Mouse (Mus musculus) layer of hippocampus, adult 2 months (tissue): ENCODE measurements around the gene Unc79. TPM values are rescaled to one million over a fixed set of nuclear protein-coding genes. Genes with fewer than 3 reads are reported as not detected.

Experiments
- DNase-seq, 2 experiments: peaks; one replicate each; pipeline ENCODE4 v3.0.0; 2022; ENCODE audit warnings: low spot score in 2 of 2
- H3K27ac ChIP-seq: fragments of 200-600 bp; 2 replicates; pipeline ENCODE4 v1.8.1; 2022
- H3K4me3 ChIP-seq: fragments of 200-600 bp; 2 replicates; pipeline ENCODE4 v1.8.1; 2022; ENCODE audit warnings: mild to moderate bottlenecking
- CTCF ChIP-seq: fragments of 200-600 bp; conservative IDR thresholded peaks from 2 replicates; pipeline ENCODE4 v1.8.1; 2022; ENCODE audit warnings: antibody characterized with exemption, mild to moderate bottlenecking, moderate library complexity
- total RNA-seq, 2 experiments: library from RNA; stranded (reverse); gene quantifications; 2 replicates each; pipeline ENCODE4 v1.2.3; 2021

Gene Unc79
- total RNA-seq, 2 experiments from 2014 or later = 53.2 to 56.6 TPM

- DNase-seq = no peak
- TF ChIP-seq CTCF = no peak
- Histone ChIP-seq H3K4me3 (no peak overlapping the region), H3K27ac (no peak overlapping the region)
These were observed 154.9 kb downstream of the Unc79 start for GRCm38 (mm10) chr12:103103601-103104000.

GRCm38 (mm10) chr12:103109301-103109700 lies 160.6 kb downstream of the Unc79 start:
- Histone ChIP-seq H3K4me3 (no peak overlapping the region), H3K27ac (peak overlapping the region; percentile 14; the same call in 1 of the 2 replicates)
- DNase-seq = no peak
- TF ChIP-seq CTCF = no peak

DNA sequence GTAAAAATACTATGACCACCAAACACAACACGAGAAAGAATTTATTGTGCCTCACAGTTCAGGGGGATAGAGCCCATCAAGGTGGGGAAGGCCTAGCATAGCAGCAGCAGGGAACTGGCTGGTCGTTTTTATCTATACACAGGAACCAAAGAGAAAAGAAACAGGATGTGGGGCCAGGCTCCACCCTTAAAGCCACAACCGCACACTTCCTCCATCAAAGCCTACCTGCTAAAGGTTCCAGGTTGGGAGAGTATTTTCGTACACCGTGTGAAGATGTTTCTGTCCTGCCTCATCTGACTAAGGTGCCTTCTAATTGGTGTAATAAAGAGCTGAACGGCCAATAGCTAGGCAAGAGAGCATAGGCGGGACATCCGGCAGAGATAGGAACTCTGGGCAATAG lies 168.0 kb downstream of the Unc79 start:
- TF ChIP-seq CTCF = no peak
- DNase-seq = no peak
- no peak overlapping the region for H3K4me3 ChIP-seq
- no peak overlapping the region for H3K27ac ChIP-seq

- DNase-seq = no peak
- peak overlapping the region; percentile 43 for H3K27ac ChIP-seq
- TF ChIP-seq CTCF = no peak
- H3K4me3 ChIP-seq = no peak overlapping the region
These were observed 169.0 kb downstream of the Unc79 start for GRCm38 (mm10) chr12:103117517-103118193.

DNA sequence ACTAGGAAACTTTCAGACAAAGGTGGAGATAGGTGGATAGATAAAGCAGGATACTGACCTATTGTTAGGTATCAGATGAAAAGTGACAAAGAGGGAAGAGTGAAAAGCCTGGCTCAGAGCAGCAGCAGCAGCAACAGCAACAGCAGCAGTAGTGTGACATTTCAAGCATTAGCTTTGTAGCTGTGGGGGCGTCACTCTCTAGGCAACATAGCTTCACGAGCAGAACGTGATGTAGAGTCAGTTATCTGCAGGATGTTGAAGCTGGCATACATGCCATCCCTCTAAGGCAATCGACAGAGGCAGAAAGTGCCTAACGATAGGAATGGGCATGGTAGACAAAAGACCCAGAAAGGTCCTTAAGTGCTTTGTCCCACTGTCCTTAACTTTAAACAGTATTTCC lies 173.3 kb downstream of the Unc79 start:
- no peak overlapping the region for H3K4me3 ChIP-seq
- H3K27ac ChIP-seq = peak overlapping the region; percentile 67
- peak; percentile 24 to 26 for DNase-seq
- no peak for TF ChIP-seq CTCF

- H3K4me3 ChIP-seq = no peak overlapping the region
- TF ChIP-seq CTCF = no peak
- no peak for DNase-seq
- H3K27ac ChIP-seq = no peak overlapping the region
These were observed 175.2 kb downstream of the Unc79 start for GRCm38 (mm10) chr12:103123861-103124260.

- TF ChIP-seq CTCF = no peak
- Histone ChIP-seq H3K4me3 (no peak overlapping the region), H3K27ac (no peak overlapping the region)
- DNase-seq = peak in 1 of 2 experiments; percentile 16
These were observed 180.3 kb downstream of the Unc79 start for GRCm38 (mm10) chr12:103128914-103129313.

GRCm38 (mm10) chr12:103129395-103130248 lies 181.0 kb downstream of the Unc79 start:
- no peak overlapping the region for H3K4me3 ChIP-seq
- no peak for TF ChIP-seq CTCF
- H3K27ac ChIP-seq = no peak overlapping the region
- DNase-seq = no peak

- no peak overlapping the region for H3K27ac ChIP-seq
- no peak for TF ChIP-seq CTCF
- no peak for DNase-seq
- H3K4me3 ChIP-seq = no peak overlapping the region
These were observed 182.8 kb downstream of the Unc79 start for GRCm38 (mm10) chr12:103131419-103131818.

GRCm38 (mm10) chr12:103142550-103143010 lies 193.9 kb downstream of the Unc79 start:
- DNase-seq = peak; percentile 49 to 67
- Histone ChIP-seq H3K4me3 (no peak overlapping the region), H3K27ac (no peak overlapping the region)
- TF ChIP-seq CTCF = peak; percentile 83

DNA sequence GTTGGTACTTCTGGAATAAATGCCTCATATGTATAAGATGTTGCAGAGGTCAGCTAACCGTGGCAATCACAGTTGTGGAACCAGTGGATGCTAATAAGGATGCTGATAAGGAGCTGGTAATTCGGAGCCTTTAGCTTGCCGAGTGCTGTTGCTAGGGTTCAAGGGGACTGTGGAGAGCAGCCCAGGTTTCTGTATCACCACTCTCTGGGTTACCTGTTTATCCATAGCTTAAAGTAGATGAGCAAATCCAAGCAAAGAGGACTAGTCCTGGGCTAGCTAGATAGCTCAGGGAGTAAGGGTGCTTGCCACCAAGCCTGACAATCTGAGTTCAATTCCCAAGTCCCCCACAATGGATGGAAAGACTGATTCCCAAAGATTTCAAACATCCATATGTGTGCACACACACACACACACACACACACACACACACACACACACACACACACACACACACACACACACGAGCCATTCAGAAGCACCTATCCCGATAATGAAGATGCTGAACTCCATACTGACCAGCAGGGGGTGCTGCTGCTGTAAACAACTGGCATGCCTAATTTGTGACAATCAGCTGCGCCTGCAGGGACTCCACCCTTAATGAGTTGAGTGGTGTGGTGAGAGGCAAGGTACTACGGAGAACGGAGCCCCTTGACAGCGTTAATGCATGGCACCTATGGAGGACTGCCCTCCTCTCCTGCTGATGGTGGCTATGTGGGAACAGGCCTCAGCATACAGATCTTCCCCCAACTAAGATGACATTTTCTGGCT lies 195.3 kb downstream of the Unc79 start:
- no peak overlapping the region for H3K4me3 ChIP-seq
- DNase-seq = peak; percentile 24 to 60
- peak; percentile 73 for TF ChIP-seq CTCF
- H3K27ac ChIP-seq = no peak overlapping the region

DNA sequence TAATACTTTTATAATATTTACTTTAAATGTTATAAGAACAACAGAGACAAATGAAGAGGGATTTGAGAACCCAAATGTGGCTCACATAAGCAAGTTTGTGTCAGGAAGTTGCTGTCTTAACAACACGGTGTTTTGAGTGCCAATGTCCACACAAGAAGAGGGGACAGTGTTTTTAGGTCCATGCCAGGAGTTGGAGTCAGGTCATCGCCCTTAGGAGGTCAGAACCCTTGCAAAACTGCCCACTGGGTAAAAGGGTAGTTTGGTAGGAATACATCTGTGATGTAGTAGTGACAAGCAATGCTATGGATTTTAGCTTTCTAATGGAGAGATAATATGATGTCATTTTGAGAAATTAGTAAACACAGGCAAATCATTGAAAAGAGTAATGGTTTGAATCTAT lies 201.6 kb downstream of the Unc79 start:
- DNase-seq = no peak
- H3K27ac ChIP-seq = no peak overlapping the region
- TF ChIP-seq CTCF = no peak

DNA sequence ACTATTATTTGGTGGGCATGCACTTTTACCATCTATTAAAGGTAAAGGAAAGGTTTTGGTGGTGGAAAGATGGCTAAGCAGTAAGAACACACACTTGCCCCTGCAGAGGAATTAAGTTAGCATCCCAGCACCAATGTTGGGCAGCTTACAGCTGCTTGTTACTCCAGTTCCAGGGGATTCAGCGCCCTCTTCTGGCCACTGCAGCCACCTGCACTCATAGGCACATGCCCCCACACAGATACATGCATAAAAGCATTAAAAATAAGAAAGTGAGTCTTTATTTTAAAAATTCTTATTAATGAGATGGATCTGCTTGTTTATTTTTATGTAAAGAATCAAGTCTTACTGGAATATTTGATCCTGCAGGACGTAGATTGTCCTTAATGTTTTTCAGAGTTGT lies 206.3 kb downstream of the Unc79 start:
- no peak for DNase-seq
- peak; percentile 61 for TF ChIP-seq CTCF
- Histone ChIP-seq H3K27ac (no peak overlapping the region), H3K4me3 (no peak overlapping the region)

More for the DNA sequence above, 201.6 kb downstream of the Unc79 start:
- H3K4me3 ChIP-seq = no peak overlapping the region
